Mouse (Mus musculus): Measurements from ENCODE around the gene Pabpc1l. TPM values are rescaled to one million over a fixed set of nuclear protein-coding genes. Genes with fewer than 3 reads are reported as not detected.

The Pabpc1l gene
- polyA plus RNA-seq, 1 experiment from 2014 or later, result 2.0 TPM

DNA sequence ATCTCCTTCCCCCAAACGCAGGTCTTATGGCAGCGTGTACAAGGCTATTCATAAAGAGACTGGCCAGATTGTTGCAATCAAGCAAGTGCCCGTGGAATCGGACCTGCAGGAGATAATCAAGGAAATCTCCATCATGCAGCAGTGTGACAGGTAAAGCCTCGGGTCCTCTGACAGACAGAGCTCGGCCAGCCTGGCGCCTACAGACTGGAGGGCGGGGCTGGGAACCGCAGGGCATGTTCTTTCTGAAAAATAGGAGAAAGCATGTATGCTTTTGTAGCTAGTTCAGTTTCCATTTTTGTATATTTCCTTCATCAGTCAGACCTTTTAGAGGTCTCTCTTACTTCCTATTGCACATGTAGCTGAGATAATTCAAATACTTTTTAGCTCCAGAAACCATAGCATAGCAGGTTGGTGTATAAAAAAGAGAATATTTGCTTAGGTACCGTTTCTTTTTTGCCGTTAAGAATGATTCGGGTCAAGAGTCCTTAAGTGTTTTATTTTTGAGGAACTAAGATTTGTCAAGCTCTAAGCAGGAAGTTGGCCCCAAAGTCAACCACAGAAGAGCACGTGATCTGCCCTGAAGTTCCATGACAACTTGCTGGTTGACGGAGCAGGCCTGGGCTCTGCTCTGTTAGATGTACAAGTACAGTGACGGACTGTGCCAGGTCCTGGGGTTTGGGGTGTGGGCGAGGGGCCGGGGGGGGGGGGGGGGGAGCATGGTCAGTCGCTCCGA is 58.5 kb downstream of the Pabpc1l start:
- DNase-seq (ENCODE audit: low spot score), result peak; percentile 91

DNA sequence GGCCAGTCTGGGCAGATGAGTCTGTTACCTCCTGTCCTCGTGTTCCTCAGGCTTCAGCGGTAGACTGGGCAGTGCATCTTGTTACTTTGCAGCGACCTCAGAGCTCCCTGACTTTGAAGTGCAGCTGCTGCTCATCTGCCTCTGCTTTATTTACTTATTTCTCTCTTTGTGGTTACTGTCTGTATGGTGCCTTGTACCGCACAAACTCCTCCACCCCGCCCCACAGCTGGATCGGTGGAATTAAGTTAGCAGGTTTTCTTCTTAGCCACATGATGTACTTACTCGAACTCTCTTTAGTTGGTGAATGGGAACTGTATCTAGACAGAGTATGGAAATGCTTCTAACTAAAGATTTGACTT is 59.1 kb downstream of the Pabpc1l start:
- DNase-seq (ENCODE audit: low spot score), result peak; percentile 91

- peak; percentile 41 for DNase-seq (ENCODE audit: low spot score)
Measured at GRCm38 (mm10) chr2:164087416-164088017, 62.3 kb downstream of the Pabpc1l start.

- no peak for DNase-seq (ENCODE audit: low spot score)
Measured at GRCm38 (mm10) chr2:164089508-164089907, 64.3 kb downstream of the Pabpc1l start.

DNA sequence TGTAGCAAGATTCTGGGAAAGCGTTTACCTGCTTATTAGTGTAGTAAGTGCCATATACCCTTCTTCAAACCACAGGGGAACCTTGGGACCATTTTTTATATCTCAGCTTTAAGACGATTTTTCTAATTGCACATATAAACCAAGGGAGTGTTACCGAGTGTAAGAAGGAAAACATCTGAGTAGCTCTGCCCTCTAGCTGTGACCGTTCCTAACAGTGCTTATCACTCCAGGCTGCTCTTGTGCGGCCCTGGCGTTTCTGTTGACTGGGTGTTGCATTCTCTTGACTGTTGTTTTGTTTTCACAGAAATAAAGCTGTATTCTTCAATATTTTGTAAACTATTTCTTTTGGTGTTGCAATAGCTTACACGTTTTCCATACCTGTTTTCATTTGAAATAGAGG is 68.9 kb downstream of the Pabpc1l start:
- no peak for DNase-seq (ENCODE audit: low spot score)

DNA sequence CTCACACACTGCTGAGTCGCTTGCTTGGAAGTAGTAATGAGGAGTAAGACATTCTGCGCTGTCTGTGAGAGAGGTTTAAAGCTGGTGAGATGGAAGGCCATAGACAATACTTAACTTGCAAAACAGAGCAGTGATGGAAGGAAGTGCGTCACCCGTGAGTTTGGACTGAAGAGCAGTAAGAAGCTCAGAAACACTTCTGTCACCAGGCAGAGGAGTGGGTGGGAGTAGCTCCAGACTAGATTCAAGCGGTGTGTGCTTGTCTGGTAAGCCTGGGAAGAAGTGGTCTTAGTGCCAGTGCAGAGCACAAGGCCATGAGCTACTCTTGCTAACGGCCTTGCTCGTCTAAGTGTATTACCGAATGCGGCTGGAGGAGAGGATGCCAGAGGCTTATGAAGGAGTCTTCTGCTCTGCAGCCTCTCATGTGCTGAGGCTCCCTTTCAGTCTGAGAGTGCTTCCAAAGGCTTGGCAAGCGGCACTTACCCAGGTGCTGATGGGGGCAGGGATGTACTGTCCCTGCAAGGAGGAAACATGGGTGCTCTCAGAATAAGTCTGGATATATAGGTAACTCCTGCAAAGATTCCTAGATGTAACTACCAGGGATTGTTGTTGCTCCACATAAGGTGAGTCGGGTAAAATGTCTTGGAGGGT is 73.5 kb downstream of the Pabpc1l start:
- DNase-seq (ENCODE audit: low spot score), result no peak

Other genes starting within 250 kb of the Pabpc1l start
- 0.22 and 0.33 TPM in 2 replicates for gene Ccn5, start 204.6 kb upstream of the Pabpc1l start, polyA plus RNA-seq (2015; fragmentation: Nextera tagmentation; extraction: Ambion mirVana)
- gene Kcnk15, start 171.8 kb upstream of the Pabpc1l start, polyA plus RNA-seq (2015; fragmentation: Nextera tagmentation; extraction: Ambion mirVana), result not detected in 2 replicates
- not detected in 2 replicates for gene Rims4, start 106.8 kb upstream of the Pabpc1l start, polyA plus RNA-seq (2015; fragmentation: Nextera tagmentation; extraction: Ambion mirVana)
- gene Ywhab, start 30.5 kb upstream of the Pabpc1l start, polyA plus RNA-seq (2015; fragmentation: Nextera tagmentation; extraction: Ambion mirVana), result 265 and 278 TPM in 2 replicates
- gene Stk4, start 44.9 kb downstream of the Pabpc1l start, polyA plus RNA-seq (2015; fragmentation: Nextera tagmentation; extraction: Ambion mirVana), result 67.8 and 68.4 TPM in 2 replicates
- 80.0 and 80.8 TPM in 2 replicates for gene Tomm34, start 45.7 kb downstream of the Pabpc1l start, polyA plus RNA-seq (2015; fragmentation: Nextera tagmentation; extraction: Ambion mirVana)
- not detected in 2 replicates for gene Kcns1, start 145.7 kb downstream of the Pabpc1l start, polyA plus RNA-seq (2015; fragmentation: Nextera tagmentation; extraction: Ambion mirVana)
- gene Wfdc5, start 157.3 kb downstream of the Pabpc1l start, polyA plus RNA-seq (2015; fragmentation: Nextera tagmentation; extraction: Ambion mirVana), result 0.09 TPM in 1 of 2 replicates, not detected in the other
- 2.0 and 2.3 TPM in 2 replicates for gene Wfdc12, start 165.2 kb downstream of the Pabpc1l start, polyA plus RNA-seq (2015; fragmentation: Nextera tagmentation; extraction: Ambion mirVana)
- gene Wfdc15a, start 174.7 kb downstream of the Pabpc1l start, polyA plus RNA-seq (2015; fragmentation: Nextera tagmentation; extraction: Ambion mirVana), result not detected in 2 replicates
- gene Wfdc15b, start 196.2 kb downstream of the Pabpc1l start, polyA plus RNA-seq (2015; fragmentation: Nextera tagmentation; extraction: Ambion mirVana), result 1.8 and 2.9 TPM in 2 replicates
- 0.09 and 0.12 TPM in 2 replicates for gene Svs2, start 213.0 kb downstream of the Pabpc1l start, polyA plus RNA-seq (2015; fragmentation: Nextera tagmentation; extraction: Ambion mirVana)
- 0.10 TPM in 1 of 2 replicates, not detected in the other for gene Svs3b, start 231.2 kb downstream of the Pabpc1l start, polyA plus RNA-seq (2015; fragmentation: Nextera tagmentation; extraction: Ambion mirVana)

All from thymus, postnatal 0 days (tissue).